Mouse (Mus musculus) myocyte (in vitro differentiated cells): ENCODE data around the gene Rapgef4.

Experiments
- CEBPB ChIP-seq: IDR thresholded peaks from 2 replicates; pipeline ENCODE4 v1.6.1; 2011; ENCODE audit warnings: mild to moderate bottlenecking, moderate library complexity; ENCODE audit not compliant: poor library complexity, insufficient read depth, severe bottlenecking
- E2F4 ChIP-seq: IDR thresholded peaks from one replicate; pipeline ENCODE4 v1.6.1; 2011; ENCODE audit warnings: mild to moderate bottlenecking, control low read depth, moderate library complexity; ENCODE audit not compliant: insufficient read depth
- MAX ChIP-seq: IDR thresholded peaks from one replicate; pipeline ENCODE4 v1.6.1; 2011; ENCODE audit warnings: low read depth, mild to moderate bottlenecking, control low read depth
- MYOD1 ChIP-seq, 3 experiments: IDR thresholded peaks; one replicate each; pipeline ENCODE4 v1.6.1; 2011; ENCODE audit warnings: control low read depth in 2 of 3, low read depth in 2 of 3, mild to moderate bottlenecking in 2 of 3, moderate library complexity in 1 of 3; ENCODE audit not compliant: insufficient read length in 2 of 3, control insufficient read depth in 1 of 3
- MYOG ChIP-seq, 3 experiments: IDR thresholded peaks; one replicate each; pipeline ENCODE4 v1.6.1; 2011; ENCODE audit warnings: control low read depth in 2 of 3, low read depth in 2 of 3, mild to moderate bottlenecking in 2 of 3; ENCODE audit not compliant: insufficient read length in 2 of 3, control insufficient read depth in 1 of 3, insufficient read depth in 1 of 3
- POLR2A ChIP-seq: IDR thresholded peaks from one replicate; pipeline ENCODE4 v1.6.1; 2011; ENCODE audit warnings: low read depth, mild to moderate bottlenecking, control low read depth, moderate library complexity; ENCODE audit not compliant: insufficient read length
- POLR2AphosphoS2 ChIP-seq: IDR thresholded peaks from one replicate; pipeline ENCODE4 v1.6.1; 2011; ENCODE audit warnings: low read depth, control low read depth; ENCODE audit not compliant: insufficient read length
- REST ChIP-seq: IDR thresholded peaks from one replicate; pipeline ENCODE4 v1.6.1; 2011; ENCODE audit warnings: mild to moderate bottlenecking, control low read depth, moderate library complexity; ENCODE audit not compliant: insufficient read depth, insufficient read length
- SRF ChIP-seq: IDR thresholded peaks from one replicate; pipeline ENCODE4 v1.6.1; 2011; ENCODE audit warnings: low read depth; ENCODE audit not compliant: control insufficient read depth, insufficient read length
- TCF12 ChIP-seq: IDR thresholded peaks from one replicate; pipeline ENCODE4 v1.6.1; 2011; ENCODE audit warnings: mild to moderate bottlenecking, control low read depth; ENCODE audit not compliant: poor library complexity, insufficient read depth, severe bottlenecking
- TCF3 ChIP-seq: IDR thresholded peaks from one replicate; pipeline ENCODE4 v1.6.1; 2011; ENCODE audit warnings: low read depth, control low read depth; ENCODE audit not compliant: insufficient read length
- USF1 ChIP-seq: IDR thresholded peaks from one replicate; pipeline ENCODE4 v1.6.1; 2011; ENCODE audit warnings: low read depth, mild to moderate bottlenecking, control low read depth, moderate library complexity

GRCm38 (mm10) chr2:71979981-71980380, 1.1 kb upstream of the Rapgef4 start:
- TF ChIP-seq REST (no peak), POLR2A (no peak), POLR2AphosphoS2 (no peak), TCF12 (no peak), TCF3 (no peak), MYOG (IDR thresholded peaks at IDR 0.05; ENCODE audit: control insufficient read depth in 1 of 3, insufficient read depth in 1 of 3, insufficient read length in 2 of 3, low read depth in 2 of 3) (no peak), CEBPB (no peak), E2F4 (no peak), MYOD1 (IDR thresholded peaks at IDR 0.05; ENCODE audit: control insufficient read depth in 1 of 3, insufficient read length in 2 of 3, low read depth in 2 of 3) (no peak), USF1 (no peak), SRF (no peak), MAX (no peak)
